Mouse (Mus musculus) liver, postnatal 0 days (tissue): Measurements from ENCODE around the gene Kcnk7. TPM values are rescaled to one million over a fixed set of nuclear protein-coding genes. Genes with fewer than 3 reads are reported as not detected.
A peak's percentile ranks its signal among the peaks of the same experiment; 100 is the strongest.
"Not testable (repeated sequence)": the region's sequence is repeated elsewhere in the genome, so short reads cannot be mapped to it uniquely, and the experiment has no call there.

Source experiments
- ATAC-seq: fragments of 200-750 bp; cut with Nextera tagmentation; 2 replicates; pipeline ENCODE4 v1.8.0; 2017; ENCODE audit warnings: mild to moderate bottlenecking, moderate library complexity
- DNase-seq: peaks from one replicate; pipeline ENCODE4 v3.0.0-alpha.2; 2016
- H3K27ac ChIP-seq: fragments of 300-500 bp; sonication (generic); 2 replicates; pipeline ENCODE4 v1.5.1; 2014; ENCODE audit warnings: antibody characterized with exemption, moderate library complexity, mild to moderate bottlenecking, low read depth
- H3K27me3 ChIP-seq: fragments of 300-500 bp; sonication (generic); 2 replicates; pipeline ENCODE4 v1.6.1; 2014; ENCODE audit warnings: low read length, control low read depth, mixed read lengths; ENCODE audit not compliant: insufficient read depth
- H3K36me3 ChIP-seq: fragments of 300-500 bp; sonication (generic); replicated peaks from 2 replicates; pipeline ENCODE4 v1.6.1; 2014; ENCODE audit warnings: mild to moderate bottlenecking, control low read depth, low read length, moderate library complexity, mixed read lengths; ENCODE audit not compliant: insufficient read depth
- H3K4me1 ChIP-seq: fragments of 300-500 bp; sonication (generic); 2 replicates; pipeline ENCODE4 v1.6.1; 2014; ENCODE audit warnings: antibody characterized with exemption, mild to moderate bottlenecking, control low read depth; ENCODE audit not compliant: insufficient read depth
- H3K4me2 ChIP-seq: fragments of 300-500 bp; sonication (generic); 2 replicates; pipeline ENCODE4 v1.6.1; 2014; ENCODE audit warnings: low read depth, mild to moderate bottlenecking, low read length, moderate library complexity, mixed read lengths
- H3K4me3 ChIP-seq: fragments of 300-500 bp; sonication (generic); 2 replicates; pipeline ENCODE4 v1.5.1; 2014; ENCODE audit warnings: low read depth, low read length
- H3K9ac ChIP-seq: fragments of 300-500 bp; sonication (generic); replicated peaks from 2 replicates; pipeline ENCODE4 v1.6.1; 2014; ENCODE audit warnings: mild to moderate bottlenecking, moderate library complexity
- H3K9me3 ChIP-seq: fragments of 300-500 bp; sonication (generic); 2 replicates; pipeline ENCODE4 v1.6.1; 2016; ENCODE audit warnings: mild to moderate bottlenecking, control low read depth, low read length, mixed read lengths
- CTCF ChIP-seq: sonication (generic); IDR thresholded peaks from 2 replicates; pipeline ENCODE4 v1.5.1; 2016; ENCODE audit warnings: antibody characterized with exemption, low read depth
- EP300 ChIP-seq: IDR thresholded peaks from 2 replicates; pipeline ENCODE4 v1.6.1; 2016; ENCODE audit warnings: antibody characterized with exemption, low read depth, mild to moderate bottlenecking
- WGBS: fragments of 180-500 bp; shearing (Covaris S2); extraction: QIAGEN DNeasy Blood & Tissue Kit; methylation state at CpG from one replicate; pipeline ENCODE4 v1.1.7; 2014; ENCODE audit not compliant: insufficient replicate concordance; 5-methylcytosine and 5-hydroxymethylcytosine counted together
- polyA plus RNA-seq: library from polyadenylated mRNA; unstranded; fragments of >200 nt; fragmentation: Nextera tagmentation; extraction: Ambion mirVana; gene quantifications from 2 replicates; pipeline ENCODE4 v1.2.1, GENCODE M21; 2015

The Kcnk7 gene
- polyA plus RNA-seq, 1 experiment from 2014 or later = 0.18 TPM

- H3K9ac ChIP-seq = no peak overlapping the region
- no peak overlapping the region for H3K4me3 ChIP-seq
- TF ChIP-seq CTCF (no peak), EP300 (no peak)
- no peaks in the 10 kb centered on the region for H3K9me3 ChIP-seq
- DNase-seq (no peak), ATAC-seq (no peak)
- peaks cover 9% of the 10 kb centered on the region for H3K4me1 ChIP-seq
- peaks cover 58% of the 10 kb centered on the region for H3K36me3 ChIP-seq
- WGBS = 90% methylated on average over 12 of the region's 13 CpGs
- no peak overlapping the region for H3K27ac ChIP-seq
- no peak overlapping the region for H3K4me2 ChIP-seq
- H3K27me3 ChIP-seq = no peaks in the 10 kb centered on the region
Observed at GRCm38 (mm10) chr19:5684985-5685384, 19.2 kb upstream of the Kcnk7 start.

- Histone ChIP-seq H3K9ac (no peak overlapping the region), H3K4me2 (no peak overlapping the region), H3K27me3 (no peaks in the 10 kb centered on the region), H3K4me3 (no peak overlapping the region), H3K36me3 (peaks cover 54% of the 10 kb centered on the region), H3K4me1 (peaks cover 12% of the 10 kb centered on the region), H3K27ac (no peak overlapping the region), H3K9me3 (no peaks in the 10 kb centered on the region)
- no peak for ATAC-seq
- TF ChIP-seq EP300 = no peak
- TF ChIP-seq CTCF = no peak
- no peak for DNase-seq
- 87% methylated on average over 19 of the region's 19 CpGs for WGBS
Observed at GRCm38 (mm10) chr19:5685431-5685830, 18.7 kb upstream of the Kcnk7 start.

- ATAC-seq (no peak), DNase-seq (no peak)
- TF ChIP-seq EP300 = no peak
- no peak for TF ChIP-seq CTCF
- Histone ChIP-seq H3K27me3 (no peaks in the 10 kb centered on the region), H3K4me1 (peaks cover 17% of the 10 kb centered on the region), H3K9ac (no peak overlapping the region), H3K36me3 (peaks cover 49% of the 10 kb centered on the region), H3K4me3 (no peak overlapping the region), H3K4me2 (no peak overlapping the region), H3K27ac (no peak overlapping the region), H3K9me3 (no peaks in the 10 kb centered on the region)
- 93% methylated on average over 11 of the region's 11 CpGs for WGBS
Observed at GRCm38 (mm10) chr19:5685861-5686260, 18.3 kb upstream of the Kcnk7 start.

DNA sequence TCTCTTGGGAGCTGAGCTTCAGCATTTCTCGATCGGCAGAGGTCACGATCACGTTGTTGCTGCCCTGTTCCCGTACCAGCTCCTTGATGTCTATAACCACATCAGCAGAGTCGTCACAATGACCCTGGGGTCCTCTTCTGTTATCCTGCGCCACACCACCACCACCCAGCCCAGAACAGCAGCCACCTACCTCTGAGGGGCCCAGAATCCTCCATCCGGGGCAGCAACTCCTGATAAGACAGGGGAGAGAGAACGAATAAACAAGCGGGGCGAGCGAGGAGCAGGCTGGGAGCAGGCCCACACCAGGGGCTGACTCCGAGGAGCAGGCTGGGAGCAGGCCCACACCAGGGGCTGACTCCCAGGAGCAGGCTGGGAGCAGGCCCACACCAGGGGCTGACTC, 17.7 kb upstream of the Kcnk7 start:
- H3K4me3 ChIP-seq = no peak overlapping the region
- no peak overlapping the region for H3K9ac ChIP-seq
- H3K27me3 ChIP-seq = no peaks in the 10 kb centered on the region
- H3K27ac ChIP-seq = no peak overlapping the region
- peaks cover 44% of the 10 kb centered on the region for H3K36me3 ChIP-seq
- DNase-seq = no peak
- 61% methylated on average over 13 of the region's 13 CpGs for WGBS
- H3K9me3 ChIP-seq = no peaks in the 10 kb centered on the region
- ATAC-seq = no peak
- peaks cover 22% of the 10 kb centered on the region for H3K4me1 ChIP-seq
- H3K4me2 ChIP-seq = no peak overlapping the region
- TF ChIP-seq EP300 (no peak), CTCF (no peak)

GRCm38 (mm10) chr19:5686954-5687353, 17.2 kb upstream of the Kcnk7 start:
- Histone ChIP-seq H3K4me1 (peaks cover 28% of the 10 kb centered on the region), H3K36me3 (peaks cover 40% of the 10 kb centered on the region), H3K4me2 (peak overlapping the region; percentile 100; the same call in 1 of the 2 replicates)
- not testable (repeated sequence) for H3K27me3 ChIP-seq, DNase-seq, H3K9ac ChIP-seq, ATAC-seq, H3K9me3 ChIP-seq, H3K27ac ChIP-seq, H3K4me3 ChIP-seq
- WGBS = 89% methylated on average over 11 of the region's 12 CpGs

GRCm38 (mm10) chr19:5687738-5688137, 16.4 kb upstream of the Kcnk7 start:
- Histone ChIP-seq H3K4me1 (peaks cover 35% of the 10 kb centered on the region), H3K4me3 (peak overlapping the region; percentile 91), H3K36me3 (peaks cover 32% of the 10 kb centered on the region), H3K9me3 (no peaks in the 10 kb centered on the region), H3K27ac (peak overlapping the region; percentile 97), H3K9ac (peak overlapping the region; percentile 76), H3K4me2 (peak overlapping the region; percentile 100), H3K27me3 (no peaks in the 10 kb centered on the region)
- 24% methylated on average over 9 of the region's 9 CpGs for WGBS
- DNase-seq = no peak
- no peak for ATAC-seq
- TF ChIP-seq EP300 (no peak), CTCF (no peak)
